Mouse (Mus musculus) kidney, adult 2 months (tissue): ENCODE results near the gene Nkx2-9. TPM values are rescaled to one million over a fixed set of nuclear protein-coding genes. Genes with fewer than 3 reads are reported as not detected.
A peak's percentile ranks its signal among the peaks of the same experiment; 100 is the strongest.

ENCODE experiments used
- DNase-seq: peaks from one replicate; pipeline ENCODE4 v3.0.0; 2021
- H3K27ac ChIP-seq: fragments of 200-500 bp; 2 replicates; pipeline ENCODE4 v1.5.1; 2012; ENCODE audit warnings: low read depth, low read length, control low read depth, inconsistent platforms; ENCODE audit not compliant: insufficient read depth
- H3K27me3 ChIP-seq: fragments of 200-500 bp; replicated peaks from 2 replicates; pipeline ENCODE4 v1.6.1; 2012; ENCODE audit warnings: mild to moderate bottlenecking, moderate library complexity, low read length, inconsistent platforms; ENCODE audit not compliant: control insufficient read depth, insufficient read depth
- H3K36me3 ChIP-seq: fragments of 200-500 bp; 2 replicates; pipeline ENCODE4 v1.6.1; 2012; ENCODE audit warnings: mild to moderate bottlenecking, moderate library complexity, low read length, inconsistent platforms; ENCODE audit not compliant: control insufficient read depth, insufficient read depth
- H3K4me1 ChIP-seq: fragments of 200-500 bp; 2 replicates; pipeline ENCODE4 v1.6.1; 2011; ENCODE audit warnings: low read length; ENCODE audit not compliant: control insufficient read depth, insufficient read depth
- H3K4me3 ChIP-seq: fragments of 200-500 bp; 2 replicates; pipeline ENCODE4 v1.5.1; 2011; ENCODE audit warnings: mild to moderate bottlenecking, low read depth, low read length, control low read depth; ENCODE audit not compliant: insufficient read depth
- CTCF ChIP-seq: fragments of 200-500 bp; conservative IDR thresholded peaks from 2 replicates; pipeline ENCODE4 v1.5.1; 2011; ENCODE audit warnings: low read depth, mild to moderate bottlenecking, control low read depth, low read length, moderate library complexity, mixed read lengths; ENCODE audit not compliant: insufficient read depth, insufficient read length
- POLR2A ChIP-seq: fragments of 200-500 bp; IDR thresholded peaks from one replicate; pipeline ENCODE4 v1.6.1; 2011; ENCODE audit warnings: low read depth, low read length, control low read depth
- WGBS: fragments of 180-500 bp; shearing (Covaris S2); methylation state at CpG from one replicate; pipeline ENCODE4 v1.1.7; 2018; 5-methylcytosine and 5-hydroxymethylcytosine counted together
- polyA plus RNA-seq: library from polyadenylated mRNA; depleted of rRNA; stranded (reverse); fragments of >200 nt; gene quantifications from 2 replicates; pipeline ENCODE4 v1.2.3, GENCODE M21; 2012; rRNA removed

Nkx2-9 gene
- polyA plus RNA-seq: not detected in 2 replicates

GRCm38 (mm10) chr12:56612761-56613437, at the start of gene Nkx2-9:
TSS of gene Nkx2-9 (minus strand) at chr12:56613284.
- Histone ChIP-seq H3K4me3 (no peak within 1 kb of the TSS), H3K27ac (no peak within 1 kb of the TSS), H3K27me3 (peaks cover 8% of the 10 kb centered on the region; the same call in 1 of the 2 replicates), H3K4me1 (no peaks in the 10 kb centered on the region), H3K36me3 (no peaks in the 10 kb centered on the region)
- WGBS: 2% methylated on average over 40 of the region's 40 CpGs
- TF ChIP-seq CTCF (no peak), POLR2A (no peak)
- no peak for DNase-seq

- no peaks in the 10 kb centered on the region for H3K4me1 ChIP-seq
- peak; percentile 45 for DNase-seq
- TF ChIP-seq CTCF: no peak
- no peak for TF ChIP-seq POLR2A
- no peak overlapping the region for H3K27ac ChIP-seq
- 10% methylated on average over 5 of the region's 5 CpGs for WGBS
- H3K27me3 ChIP-seq: no peaks in the 10 kb centered on the region
- no peak overlapping the region for H3K4me3 ChIP-seq
- no peaks in the 10 kb centered on the region for H3K36me3 ChIP-seq
These were observed 24.1 kb upstream of the Nkx2-9 start for GRCm38 (mm10) chr12:56637181-56637566.

GRCm38 (mm10) chr12:56636534-56637180, 23.6 kb upstream of the Nkx2-9 start:
- no peak overlapping the region for H3K4me3 ChIP-seq
- no peak overlapping the region for H3K27ac ChIP-seq
- no peaks in the 10 kb centered on the region for H3K27me3 ChIP-seq
- peak; percentile 46 for DNase-seq
- H3K4me1 ChIP-seq: no peaks in the 10 kb centered on the region
- H3K36me3 ChIP-seq: no peaks in the 10 kb centered on the region
- whole genome bisulfite sequencing: 15% methylated on average over 14 of the region's 14 CpGs
- TF ChIP-seq CTCF (peak; percentile 51), POLR2A (no peak)

- no peak for TF ChIP-seq POLR2A
- TF ChIP-seq CTCF: no peak
- peaks cover 8% of the 10 kb centered on the region; the same call in 1 of the 2 replicates for H3K27me3 ChIP-seq
- DNase-seq: no peak
These were observed 3.0 kb upstream of the Nkx2-9 start for GRCm38 (mm10) chr12:56616088-56616487.

GRCm38 (mm10) chr12:56615391-56615790, 2.3 kb upstream of the Nkx2-9 start:
- no peaks in the 10 kb centered on the region for H3K36me3 ChIP-seq
- 10% methylated on average over 6 of the region's 6 CpGs for WGBS
- H3K4me3 ChIP-seq: no peak overlapping the region
- H3K4me1 ChIP-seq: no peaks in the 10 kb centered on the region
- H3K27ac ChIP-seq: no peak overlapping the region
- TF ChIP-seq POLR2A: no peak
- H3K27me3 ChIP-seq: peaks cover 8% of the 10 kb centered on the region; the same call in 1 of the 2 replicates
- DNase-seq: no peak

More at GRCm38 (mm10) chr12:56616088-56616487, 3.0 kb upstream of the Nkx2-9 start:
- no peak overlapping the region for H3K4me3 ChIP-seq
- H3K27ac ChIP-seq: no peak overlapping the region
- H3K4me1 ChIP-seq: no peaks in the 10 kb centered on the region
- WGBS: 0% methylated on average over 1 of the region's 1 CpGs
- H3K36me3 ChIP-seq: no peaks in the 10 kb centered on the region

GRCm38 (mm10) chr12:56614513-56614912, 1.4 kb upstream of the Nkx2-9 start:
- DNase-seq: no peak
- no peaks in the 10 kb centered on the region for H3K36me3 ChIP-seq
- H3K27me3 ChIP-seq: peaks cover 8% of the 10 kb centered on the region; the same call in 1 of the 2 replicates

GRCm38 (mm10) chr12:56613916-56614510, 929 bp upstream of the Nkx2-9 start:
- H3K36me3 ChIP-seq: no peaks in the 10 kb centered on the region
- DNase-seq: no peak
- no peak overlapping the region for H3K4me3 ChIP-seq
- TF ChIP-seq POLR2A (no peak), CTCF (no peak)
- H3K27me3 ChIP-seq: peaks cover 8% of the 10 kb centered on the region; the same call in 1 of the 2 replicates
- 8% methylated on average over 14 of the region's 14 CpGs for WGBS
- H3K27ac ChIP-seq: no peak overlapping the region
- H3K4me1 ChIP-seq: no peaks in the 10 kb centered on the region

More at GRCm38 (mm10) chr12:56614513-56614912, 1.4 kb upstream of the Nkx2-9 start:
- TF ChIP-seq CTCF (no peak), POLR2A (no peak)
- 5% methylated on average over 21 of the region's 21 CpGs for WGBS
- H3K4me3 ChIP-seq: no peak overlapping the region
- H3K4me1 ChIP-seq: no peaks in the 10 kb centered on the region
- H3K27ac ChIP-seq: no peak overlapping the region
